Mouse (Mus musculus): ENCODE results near the gene Tmem91. TPM values are rescaled to one million over a fixed set of nuclear protein-coding genes. Genes with fewer than 3 reads are reported as not detected.
A peak's percentile ranks its signal among the peaks of the same experiment; 100 is the strongest.

Gene Tmem91
- total and polyA plus RNA-seq, 3 experiments = 0.55 to 1.3 TPM; not detected in 1

DNA sequence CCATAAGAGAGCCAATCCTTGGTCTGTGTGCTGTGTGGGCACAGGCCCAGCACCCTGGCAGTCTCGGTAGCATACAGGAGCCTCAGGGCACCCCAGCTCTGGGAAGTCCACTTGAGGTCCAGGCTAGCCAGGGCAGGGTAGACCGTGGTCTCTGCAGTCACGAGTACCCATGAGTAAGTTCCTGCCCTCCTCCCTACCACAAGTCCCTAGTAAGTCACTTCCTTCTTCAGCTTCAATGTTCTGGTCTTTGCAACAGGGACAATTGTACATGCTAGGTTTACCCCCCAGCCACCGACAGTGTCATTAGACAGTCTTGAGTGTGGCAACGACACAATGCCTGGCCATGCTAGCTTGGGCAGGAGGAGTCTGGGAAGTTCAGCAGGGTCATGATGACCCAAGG lies 42.3 kb downstream of the Tmem91 start:
- Histone ChIP-seq H3K27ac (ENCODE audit: insufficient read depth, low read depth) (no peak overlapping the region), H3K9ac (ENCODE audit: insufficient read depth, low read depth) (no peak overlapping the region), H3K36me3 (replicated peaks in 1 of 2; ENCODE audit: control insufficient read depth in 1 of 2, insufficient read depth in 1 of 2, low read length in 1 of 2) (peaks cover 0 to 38% of the 10 kb centered on the region in 2 experiments), H3K27me3 (replicated peaks) (no peaks in the 10 kb centered on the region), H3K79me2 (replicated peaks; ENCODE audit: control insufficient read depth, extremely low read depth, insufficient read depth, poor library complexity, severe bottlenecking) (no peaks in the 10 kb centered on the region), H3K4me3 (replicated peaks in 1 of 3; ENCODE audit: low read depth in 2 of 3, low read length in 2 of 3, poor library complexity in 1 of 3) (no peak overlapping the region), H3K4me2 (ENCODE audit: insufficient read depth, low read depth, poor library complexity, severe bottlenecking) (no peak overlapping the region), H3K9me3 (replicated peaks; ENCODE audit: low read length) (no peaks in the 10 kb centered on the region), H3K4me1 (ENCODE audit: control insufficient read depth in 1 of 2, insufficient read depth in 2 of 2) (peaks cover 13 to 35% of the 10 kb centered on the region in 2 experiments)
- TF ChIP-seq HCFC1 (IDR thresholded peaks at IDR 0.05; ENCODE audit: low read depth, low read length) (no peak), USF2 (conservative IDR thresholded peaks at IDR 0.05; ENCODE audit: low read depth, low read length) (no peak), UBTF (IDR thresholded peaks at IDR 0.05; ENCODE audit: low read depth, low read length) (no peak), ETS1 (conservative IDR thresholded peaks at IDR 0.05; ENCODE audit: low read depth, low read length) (no peak), ZKSCAN1 (IDR thresholded peaks at IDR 0.05; ENCODE audit: borderline replicate concordance, low read depth, low read length) (no peak), SIN3A (IDR thresholded peaks at IDR 0.05; ENCODE audit: low read length) (no peak), RAD21 (IDR thresholded peaks at IDR 0.05; ENCODE audit: low read depth, low read length) (no peak), CTCF (conservative IDR thresholded peaks at IDR 0.05 in 1 of 2, IDR thresholded peaks at IDR 0.05 in 1 of 2; ENCODE audit: low read depth in 2 of 2, low read length in 2 of 2) (no peak)
- in situ Hi-C loops (cut with MboI; ENCODE audit: low pct_ligation_motif_present, low pct_unique_long_range_greater_than_20kb, low sequenced_read_pairs) = no loop called here
- dilution Hi-C loops (cut with MboI; ENCODE audit: extremely low pct_ligation_motif_present, extremely low pct_unique_long_range_greater_than_20kb, low sequenced_read_pairs) = no loop called here
- DNase-seq (ENCODE audit: extremely low read depth) = peak; percentile 10

DNA sequence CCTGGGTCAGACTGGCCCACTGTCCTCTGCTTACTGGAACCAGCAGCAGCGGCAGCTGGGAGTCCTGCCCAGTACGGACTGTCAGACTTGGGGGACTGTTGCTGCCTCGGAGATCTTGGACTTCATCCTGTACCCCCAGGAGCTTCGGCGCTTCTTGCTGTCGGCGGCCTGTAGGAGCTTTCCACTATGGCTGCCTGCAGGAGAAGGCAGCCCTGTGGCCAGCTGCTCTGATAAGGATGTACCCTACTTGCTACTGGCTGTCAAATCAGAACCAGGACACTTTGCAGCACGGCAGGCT lies 46.7 kb downstream of the Tmem91 start:
- dilution Hi-C loops (cut with MboI; ENCODE audit: extremely low pct_ligation_motif_present, extremely low pct_unique_long_range_greater_than_20kb, low sequenced_read_pairs) = no loop called here
- H3K9ac ChIP-seq (ENCODE audit: insufficient read depth, low read depth) = no peak overlapping the region
- DNase-seq (ENCODE audit: extremely low read depth) = no peak

DNA sequence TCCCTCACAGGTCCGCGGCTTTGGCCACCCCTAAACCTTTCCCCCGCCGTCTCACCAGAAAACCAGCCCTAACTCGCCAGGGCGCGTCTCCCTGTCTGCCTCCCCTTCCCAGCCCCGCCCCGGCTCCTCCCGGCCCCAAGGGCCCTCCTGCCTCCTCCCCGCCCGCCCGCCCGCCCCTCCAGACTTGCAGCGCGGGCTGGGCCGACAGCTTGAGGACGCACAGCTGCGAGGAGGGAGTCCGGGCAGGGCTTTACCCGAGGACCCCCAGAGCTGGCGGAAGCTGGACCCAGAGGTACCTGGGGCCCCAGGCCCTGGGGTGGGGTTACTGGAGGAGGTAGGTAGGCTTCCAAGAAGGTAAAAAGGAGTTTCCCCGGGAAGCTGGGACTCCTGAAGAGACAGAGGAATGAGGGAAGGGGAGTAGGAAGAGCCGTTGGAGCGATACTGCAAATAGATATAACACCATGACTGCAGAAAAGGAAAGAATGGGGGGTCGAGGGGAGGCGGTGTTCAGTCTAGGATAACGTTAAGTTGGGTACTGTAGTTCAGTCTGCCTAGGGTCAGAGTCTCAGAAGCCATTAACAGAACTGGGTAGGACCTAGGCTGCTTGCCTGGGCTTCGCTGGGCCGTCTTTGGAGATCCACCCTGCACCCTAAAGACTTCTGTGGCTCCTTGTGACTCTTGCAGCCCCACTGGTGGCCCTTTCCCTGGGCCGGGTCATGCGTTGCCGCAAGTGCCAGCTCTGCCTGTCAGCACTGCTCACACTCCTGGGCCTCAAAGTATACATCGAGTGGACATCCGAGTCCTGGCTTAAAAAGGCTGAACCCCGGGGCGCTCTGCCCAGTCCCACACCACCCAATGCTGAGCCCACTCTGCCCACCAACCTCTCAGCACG lies 47.3 kb downstream of the Tmem91 start:
- Histone ChIP-seq H3K9ac (ENCODE audit: insufficient read depth, low read depth) (no peak overlapping the region), H3K4me1 (ENCODE audit: control insufficient read depth in 1 of 2, insufficient read depth in 2 of 2) (peaks cover 0 to 11% of the 10 kb centered on the region in 2 experiments; a peak in 3 of 4 replicates), H3K27ac (ENCODE audit: insufficient read depth, low read depth) (no peak overlapping the region), H3K4me2 (ENCODE audit: insufficient read depth, low read depth, poor library complexity, severe bottlenecking) (no peak overlapping the region), H3K27me3 (replicated peaks) (no peaks in the 10 kb centered on the region), H3K36me3 (replicated peaks in 1 of 2; ENCODE audit: control insufficient read depth in 1 of 2, insufficient read depth in 1 of 2, low read length in 1 of 2) (peaks cover 22 to 61% of the 10 kb centered on the region in 2 experiments), H3K9me3 (replicated peaks; ENCODE audit: low read length) (no peaks in the 10 kb centered on the region), H3K4me3 (replicated peaks in 1 of 3; ENCODE audit: low read depth in 2 of 3, low read length in 2 of 3, poor library complexity in 1 of 3) (no peak overlapping the region), H3K79me2 (replicated peaks; ENCODE audit: control insufficient read depth, extremely low read depth, insufficient read depth, poor library complexity, severe bottlenecking) (no peaks in the 10 kb centered on the region)
- DNase-seq (ENCODE audit: extremely low read depth) = no peak
- in situ Hi-C loops (cut with MboI; ENCODE audit: low pct_ligation_motif_present, low pct_unique_long_range_greater_than_20kb, low sequenced_read_pairs) = no loop called here
- dilution Hi-C loops (cut with MboI; ENCODE audit: extremely low pct_ligation_motif_present, extremely low pct_unique_long_range_greater_than_20kb, low sequenced_read_pairs) = no loop called here
- TF ChIP-seq HCFC1 (IDR thresholded peaks at IDR 0.05; ENCODE audit: low read depth, low read length) (no peak), TBP (conservative IDR thresholded peaks at IDR 0.05; ENCODE audit: low read depth, low read length) (no peak), SMC3 (IDR thresholded peaks at IDR 0.05; ENCODE audit: low read depth, low read length) (no peak), NELFE (IDR thresholded peaks at IDR 0.05; ENCODE audit: low read depth, low read length) (no peak), ZC3H11A (IDR thresholded peaks at IDR 0.05; ENCODE audit: low read depth, low read length) (no peak), ZKSCAN1 (IDR thresholded peaks at IDR 0.05; ENCODE audit: borderline replicate concordance, low read depth, low read length) (no peak), USF1 (IDR thresholded peaks at IDR 0.05; ENCODE audit: low read depth, low read length) (no peak), GABPA (IDR thresholded peaks at IDR 0.05; ENCODE audit: insufficient replicate concordance, low read depth, low read length) (no peak), EP300 (IDR thresholded peaks at IDR 0.05; ENCODE audit: low read length) (no peak), MEF2A (IDR thresholded peaks at IDR 0.05; ENCODE audit: borderline replicate concordance, low read depth, low read length) (no peak)

More for the DNA sequence above, 46.7 kb downstream of the Tmem91 start:
- Histone ChIP-seq H3K4me2 (ENCODE audit: insufficient read depth, low read depth, poor library complexity, severe bottlenecking) (no peak overlapping the region), H3K4me3 (replicated peaks in 1 of 3; ENCODE audit: low read depth in 2 of 3, low read length in 2 of 3, poor library complexity in 1 of 3) (no peak overlapping the region), H3K36me3 (replicated peaks in 1 of 2; ENCODE audit: control insufficient read depth in 1 of 2, insufficient read depth in 1 of 2, low read length in 1 of 2) (peaks cover 17 to 60% of the 10 kb centered on the region in 2 experiments), H3K9me3 (replicated peaks; ENCODE audit: low read length) (no peaks in the 10 kb centered on the region), H3K79me2 (replicated peaks; ENCODE audit: control insufficient read depth, extremely low read depth, insufficient read depth, poor library complexity, severe bottlenecking) (no peaks in the 10 kb centered on the region), H3K4me1 (ENCODE audit: control insufficient read depth in 1 of 2, insufficient read depth in 2 of 2) (peaks cover 5 to 17% of the 10 kb centered on the region in 2 experiments), H3K27ac (ENCODE audit: insufficient read depth, low read depth) (no peak overlapping the region), H3K27me3 (replicated peaks) (no peaks in the 10 kb centered on the region)
- TF ChIP-seq ZMIZ1 (IDR thresholded peaks at IDR 0.05; ENCODE audit: low read depth, low read length) (no peak), CHD1 (IDR thresholded peaks at IDR 0.05; ENCODE audit: low read depth, low read length) (no peak), BHLHE40 (IDR thresholded peaks at IDR 0.05; ENCODE audit: low read depth, low read length) (no peak)
- in situ Hi-C loops (cut with MboI; ENCODE audit: low pct_ligation_motif_present, low pct_unique_long_range_greater_than_20kb, low sequenced_read_pairs) = no loop called here
